Mouse (Mus musculus) heart, embryonic 15.5 days (tissue): ENCODE data around the gene Dnajb4. TPM values are rescaled to one million over a fixed set of nuclear protein-coding genes. Genes with fewer than 3 reads are reported as not detected.
"Not testable (repeated sequence)": the region's sequence is repeated elsewhere in the genome, so short reads cannot be mapped to it uniquely, and the experiment has no call there.

Experiments used
- ATAC-seq: fragments of 200-750 bp; cut with Nextera tagmentation; replicated peaks from 2 replicates; pipeline ENCODE4 v1.8.0; 2017; ENCODE audit warnings: low read depth, moderate TSS enrichment; ENCODE audit not compliant: insufficient number of reproducible peaks, insufficient read depth, low FRiP score
- H3K27ac ChIP-seq: fragments of 300-500 bp; sonication (generic); 2 replicates; pipeline ENCODE4 v1.5.1; 2015; ENCODE audit warnings: mild to moderate bottlenecking, inconsistent platforms
- H3K27me3 ChIP-seq: fragments of 300-500 bp; sonication (generic); 2 replicates; pipeline ENCODE4 v1.6.1; 2015; ENCODE audit warnings: inconsistent platforms
- H3K36me3 ChIP-seq: fragments of 300-500 bp; sonication (generic); 2 replicates; pipeline ENCODE4 v1.6.1; 2015; ENCODE audit warnings: mild to moderate bottlenecking, inconsistent platforms
- H3K4me1 ChIP-seq: fragments of 300-500 bp; sonication (generic); replicated peaks from 2 replicates; pipeline ENCODE4 v1.6.1; 2015; ENCODE audit warnings: inconsistent platforms
- H3K4me2 ChIP-seq: fragments of 300-500 bp; sonication (generic); 2 replicates; pipeline ENCODE4 v1.6.1; 2015; ENCODE audit warnings: inconsistent platforms, mild to moderate bottlenecking, moderate library complexity
- H3K4me3 ChIP-seq: fragments of 300-500 bp; sonication (generic); 2 replicates; pipeline ENCODE4 v1.5.1; 2015; ENCODE audit warnings: mild to moderate bottlenecking, inconsistent platforms
- H3K9ac ChIP-seq: fragments of 300-500 bp; sonication (generic); 2 replicates; pipeline ENCODE4 v1.6.1; 2015; ENCODE audit warnings: mild to moderate bottlenecking, inconsistent platforms
- H3K9me3 ChIP-seq: fragments of 300-500 bp; sonication (generic); replicated peaks from 2 replicates; pipeline ENCODE4 v1.6.1; 2016; ENCODE audit warnings: inconsistent platforms
- WGBS: fragments of 180-500 bp; shearing (Covaris S2); methylation state at CpG from one replicate; pipeline ENCODE4 v1.1.7; 2015; ENCODE audit warnings: mixed read lengths; 5-methylcytosine and 5-hydroxymethylcytosine counted together
- polyA plus RNA-seq: library from polyadenylated mRNA; unstranded; fragments of >200 nt; fragmentation: Nextera tagmentation; extraction: Ambion mirVana; gene quantifications from 2 replicates; pipeline ENCODE4 v1.2.1, GENCODE M21; 2015

Gene Dnajb4
- polyA plus RNA-seq, 1 experiment from 2014 or later, result 50.3 TPM

- H3K4me1 ChIP-seq, result peaks cover 53% of the 10 kb centered on the region
Observed at GRCm38 (mm10) chr3:152142989-152143695, 67.0 kb downstream of the Dnajb4 start.

GRCm38 (mm10) chr3:152142146-152142545 lies 68.0 kb downstream of the Dnajb4 start:
- H3K4me3 ChIP-seq, result no peak overlapping the region
- no peaks in the 10 kb centered on the region for H3K36me3 ChIP-seq
- no peak for ATAC-seq
- H3K27me3 ChIP-seq, result no peaks in the 10 kb centered on the region
- no peak overlapping the region for H3K9ac ChIP-seq
- H3K4me1 ChIP-seq, result peaks cover 43% of the 10 kb centered on the region
- 68% methylated on average over 3 of the region's 3 CpGs for WGBS
- no peaks in the 10 kb centered on the region for H3K9me3 ChIP-seq
- no peak overlapping the region for H3K4me2 ChIP-seq
- H3K27ac ChIP-seq, result peak overlapping the region; percentile 46

More at GRCm38 (mm10) chr3:152142989-152143695, 67.0 kb downstream of the Dnajb4 start:
- 32% methylated on average over 6 of the region's 6 CpGs for WGBS
- Histone ChIP-seq H3K4me2 (no peak overlapping the region), H3K27ac (peak overlapping the region; percentile 96), H3K4me3 (no peak overlapping the region), H3K36me3 (no peaks in the 10 kb centered on the region), H3K27me3 (no peaks in the 10 kb centered on the region), H3K9ac (no peak overlapping the region), H3K9me3 (no peaks in the 10 kb centered on the region)
- ATAC-seq, result 0 out of 2 replicates have a peak, but pooled peaks have one; percentile 15

- 84% methylated on average over 3 of the region's 3 CpGs for WGBS
- not testable (repeated sequence) for H3K36me3 ChIP-seq, H3K4me3 ChIP-seq, H3K9ac ChIP-seq, H3K9me3 ChIP-seq, H3K27ac ChIP-seq, H3K4me2 ChIP-seq, ATAC-seq, H3K27me3 ChIP-seq
- H3K4me1 ChIP-seq, result peaks cover 26% of the 10 kb centered on the region
Observed at GRCm38 (mm10) chr3:152139308-152139707, 70.8 kb downstream of the Dnajb4 start.

GRCm38 (mm10) chr3:152136106-152136505 lies 74.0 kb downstream of the Dnajb4 start:
- not testable (repeated sequence) for H3K4me3 ChIP-seq, H3K36me3 ChIP-seq, H3K27ac ChIP-seq, H3K27me3 ChIP-seq, H3K9me3 ChIP-seq, H3K9ac ChIP-seq, H3K4me2 ChIP-seq, ATAC-seq
- 86% methylated on average over 16 of the region's 16 CpGs for WGBS
- peaks cover 13% of the 10 kb centered on the region for H3K4me1 ChIP-seq

GRCm38 (mm10) chr3:152133621-152134020 lies 76.5 kb downstream of the Dnajb4 start:
- peak overlapping the region; percentile 48 for H3K4me2 ChIP-seq
- H3K9ac ChIP-seq, result peak overlapping the region; percentile 16; the same call in 1 of the 2 replicates
- peak overlapping the region; percentile 86 for H3K27ac ChIP-seq
- no peaks in the 10 kb centered on the region for H3K36me3 ChIP-seq
- 21% methylated on average over 9 of the region's 9 CpGs for WGBS
- H3K27me3 ChIP-seq, result no peaks in the 10 kb centered on the region
- H3K4me1 ChIP-seq, result peaks cover 13% of the 10 kb centered on the region
- no peaks in the 10 kb centered on the region for H3K9me3 ChIP-seq
- peak; percentile 88 for ATAC-seq
- H3K4me3 ChIP-seq, result 0 out of 2 replicates have a peak overlapping the region, but pooled peaks have one; percentile 1

- Histone ChIP-seq H3K9me3 (no peaks in the 10 kb centered on the region), H3K36me3 (no peaks in the 10 kb centered on the region), H3K27ac (no peak overlapping the region), H3K4me3 (no peak overlapping the region), H3K4me1 (peaks cover 9% of the 10 kb centered on the region), H3K27me3 (no peaks in the 10 kb centered on the region), H3K4me2 (no peak overlapping the region), H3K9ac (no peak overlapping the region)
- whole genome bisulfite sequencing, result 74% methylated on average over 4 of the region's 4 CpGs
- no peak for ATAC-seq
Observed at GRCm38 (mm10) chr3:152130963-152131362, 79.1 kb downstream of the Dnajb4 start.

GRCm38 (mm10) chr3:152129426-152129825 lies 80.7 kb downstream of the Dnajb4 start:
- not testable (repeated sequence) for H3K9ac ChIP-seq, H3K36me3 ChIP-seq, ATAC-seq, H3K4me3 ChIP-seq, H3K4me2 ChIP-seq, H3K27ac ChIP-seq, H3K27me3 ChIP-seq, H3K9me3 ChIP-seq, H3K4me1 ChIP-seq
- 88% methylated on average over 4 of the region's 4 CpGs for WGBS

GRCm38 (mm10) chr3:152128631-152129030 lies 81.5 kb downstream of the Dnajb4 start:
- no peak for ATAC-seq
- H3K9ac ChIP-seq, result no peak overlapping the region
- H3K27me3 ChIP-seq, result no peaks in the 10 kb centered on the region
- no peak overlapping the region for H3K4me3 ChIP-seq
- H3K4me1 ChIP-seq, result peaks cover 6% of the 10 kb centered on the region
- WGBS, result 87% methylated on average over 7 of the region's 7 CpGs
- H3K27ac ChIP-seq, result no peak overlapping the region
- no peak overlapping the region for H3K4me2 ChIP-seq
- no peaks in the 10 kb centered on the region for H3K9me3 ChIP-seq
- no peaks in the 10 kb centered on the region for H3K36me3 ChIP-seq

Other genes starting within 250 kb of the Dnajb4 start
- gene Gipc2, start 44.1 kb downstream of the Dnajb4 start, polyA plus RNA-seq, result 4.6 and 5.0 TPM in 2 replicates
- gene Fubp1, start 120 bp upstream of the Dnajb4 start, polyA plus RNA-seq, result 106 and 115 TPM in 2 replicates
- gene Nexn, start 56.0 kb upstream of the Dnajb4 start, polyA plus RNA-seq, result 196 and 326 TPM in 2 replicates
- 12.8 and 13.4 TPM in 2 replicates for gene Miga1, start 130.1 kb upstream of the Dnajb4 start, polyA plus RNA-seq
- gene Usp33, start 136.2 kb upstream of the Dnajb4 start, polyA plus RNA-seq, result 25.0 and 29.2 TPM in 2 replicates
- 22.7 and 27.0 TPM in 2 replicates for gene Zzz3, start 185.2 kb upstream of the Dnajb4 start, polyA plus RNA-seq